Mouse (Mus musculus) ES-E14 (cell line): Measurements from ENCODE around the gene Krtap1-3.

ENCODE experiments used
- CHD2 ChIP-seq: IDR thresholded peaks from 2 replicates; pipeline ENCODE4 v1.6.1; 2014; ENCODE audit warnings: mild to moderate bottlenecking, low read depth, low read length, inconsistent platforms
- HCFC1 ChIP-seq: IDR thresholded peaks from 2 replicates; pipeline ENCODE4 v1.6.1; 2012; ENCODE audit warnings: low read length, inconsistent platforms, borderline replicate concordance; ENCODE audit not compliant: insufficient read depth
- MAFK ChIP-seq: IDR thresholded peaks from 2 replicates; pipeline ENCODE4 v1.6.1; 2014; ENCODE audit warnings: mild to moderate bottlenecking, low read depth, low read length, inconsistent platforms; ENCODE audit not compliant: insufficient read depth
- ZC3H11A ChIP-seq: IDR thresholded peaks from 2 replicates; pipeline ENCODE4 v1.6.1; 2012; ENCODE audit warnings: low read depth, mild to moderate bottlenecking, inconsistent platforms, low read length, borderline replicate concordance

DNA sequence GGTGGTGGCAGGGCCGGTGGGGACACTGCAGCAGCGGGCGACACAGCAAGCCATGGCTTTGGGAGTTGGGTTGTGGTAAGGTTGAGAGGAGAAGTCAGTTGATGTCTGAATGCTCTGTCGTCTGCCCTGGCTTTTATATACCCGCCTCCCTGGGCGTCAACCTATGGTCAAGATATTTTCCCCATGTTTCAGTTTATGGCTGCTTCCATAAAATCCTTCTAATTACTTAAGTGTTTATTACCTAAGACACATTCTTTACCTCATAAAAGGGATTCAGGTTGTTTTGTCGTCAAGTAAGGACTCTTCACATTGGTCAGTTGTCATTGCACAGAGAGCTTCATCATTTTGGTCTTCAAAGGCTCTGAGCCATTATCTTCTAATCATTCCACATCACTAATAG is 24.6 kb downstream of the Krtap1-3 start, which contains the start of gene Krtap3-1:
- TF ChIP-seq HCFC1 (no peak), CHD2 (no peak), MAFK (no peak), ZC3H11A (no peak)
